Mouse (Mus musculus): ENCODE data around the gene Cog8. TPM values are rescaled to one million over a fixed set of nuclear protein-coding genes. Genes with fewer than 3 reads are reported as not detected.

Gene Cog8
- total and polyA plus RNA-seq, 3 experiments = 24.2 to 39.3 (median 35.3) TPM

- DNase-seq (ENCODE audit: extremely low read depth) = no peak
- in situ Hi-C loops (cut with MboI; ENCODE audit: low pct_ligation_motif_present, low pct_unique_long_range_greater_than_20kb, low sequenced_read_pairs) = loop anchor here (10.0 kb wide), 1 partner anchor 283 kb away; no protein-coding TSS in a partner anchor
- no peak overlapping the region for H3K4me2 ChIP-seq (ENCODE audit: insufficient read depth, low read depth, poor library complexity, severe bottlenecking)
- H3K4me3 ChIP-seq (replicated peaks in 1 of 3; ENCODE audit: low read depth in 2 of 3, low read length in 2 of 3, poor library complexity in 1 of 3) = no peak overlapping the region
- dilution Hi-C loops (cut with MboI; ENCODE audit: extremely low pct_ligation_motif_present, extremely low pct_unique_long_range_greater_than_20kb, low sequenced_read_pairs) = no loop called here
- no peaks in the 10 kb centered on the region for H3K27me3 ChIP-seq (replicated peaks)
- H3K9me3 ChIP-seq (replicated peaks; ENCODE audit: low read length) = no peaks in the 10 kb centered on the region
- TF ChIP-seq BHLHE40 (IDR thresholded peaks at IDR 0.05; ENCODE audit: low read depth, low read length) (no peak), JUND (conservative IDR thresholded peaks at IDR 0.05; ENCODE audit: low read depth, low read length) (no peak), POLR2AphosphoS2 (IDR thresholded peaks at IDR 0.05; ENCODE audit: low read depth, low read length) (no peak), E2F4 (IDR thresholded peaks at IDR 0.05; ENCODE audit: insufficient replicate concordance, low read depth, low read length) (no peak), RAD21 (IDR thresholded peaks at IDR 0.05; ENCODE audit: low read depth, low read length) (no peak), MAZ (IDR thresholded peaks at IDR 0.05; ENCODE audit: low read depth, low read length) (no peak), ZNF384 (IDR thresholded peaks at IDR 0.05; ENCODE audit: low read depth, low read length) (no peak), USF1 (IDR thresholded peaks at IDR 0.05; ENCODE audit: low read depth, low read length) (no peak), EP300 (IDR thresholded peaks at IDR 0.05; ENCODE audit: low read length) (no peak), ZMIZ1 (IDR thresholded peaks at IDR 0.05; ENCODE audit: low read depth, low read length) (no peak), IRF4 (IDR thresholded peaks at IDR 0.05; ENCODE audit: low read depth, low read length) (no peak), NRF1 (IDR thresholded peaks at IDR 0.05; ENCODE audit: low read depth, low read length) (no peak), MXI1 (IDR thresholded peaks at IDR 0.05; ENCODE audit: low read depth, low read length) (no peak), MAX (IDR thresholded peaks at IDR 0.05; ENCODE audit: low read length) (no peak), PAX5 (IDR thresholded peaks at IDR 0.05; ENCODE audit: low read length) (no peak), CHD1 (IDR thresholded peaks at IDR 0.05; ENCODE audit: low read depth, low read length) (no peak)
- H3K9ac ChIP-seq (ENCODE audit: insufficient read depth, low read depth) = no peak overlapping the region
- peaks cover 0 to 8% of the 10 kb centered on the region in 2 experiments for H3K36me3 ChIP-seq (replicated peaks in 1 of 2; ENCODE audit: control insufficient read depth in 1 of 2, insufficient read depth in 1 of 2, low read length in 1 of 2)
- no peak overlapping the region for H3K27ac ChIP-seq (ENCODE audit: insufficient read depth, low read depth)
- no peaks in the 10 kb centered on the region for H3K4me1 ChIP-seq (ENCODE audit: control insufficient read depth in 1 of 2, insufficient read depth in 2 of 2)
- H3K79me2 ChIP-seq (replicated peaks; ENCODE audit: control insufficient read depth, extremely low read depth, insufficient read depth, poor library complexity, severe bottlenecking) = no peaks in the 10 kb centered on the region
Measured at GRCm38 (mm10) chr8:107007795-107008194, 48.7 kb downstream of the Cog8 start.

- in situ Hi-C loops (cut with MboI; ENCODE audit: low pct_ligation_motif_present, low pct_unique_long_range_greater_than_20kb, low sequenced_read_pairs) (loop anchor here (10.0 kb wide), 1 partner anchor 278 kb away; no protein-coding TSS in a partner anchor), dilution Hi-C loops (cut with MboI; ENCODE audit: extremely low pct_ligation_motif_present, extremely low pct_unique_long_range_greater_than_20kb, low sequenced_read_pairs) (no loop called here)
- Histone ChIP-seq H3K27me3 (replicated peaks) (no peaks in the 10 kb centered on the region), H3K9me3 (replicated peaks; ENCODE audit: low read length) (no peaks in the 10 kb centered on the region), H3K4me2 (ENCODE audit: insufficient read depth, low read depth, poor library complexity, severe bottlenecking) (peak overlapping the region; percentile 55), H3K4me1 (ENCODE audit: control insufficient read depth in 1 of 2, insufficient read depth in 2 of 2) (peaks cover 0 to 10% of the 10 kb centered on the region in 2 experiments; a peak in 2 of 4 replicates), H3K27ac (ENCODE audit: insufficient read depth, low read depth) (no peak overlapping the region), H3K36me3 (replicated peaks in 1 of 2; ENCODE audit: control insufficient read depth in 1 of 2, insufficient read depth in 1 of 2, low read length in 1 of 2) (peaks cover 0 to 3% of the 10 kb centered on the region in 2 experiments), H3K9ac (ENCODE audit: insufficient read depth, low read depth) (no peak overlapping the region), H3K4me3 (replicated peaks in 1 of 3; ENCODE audit: low read depth in 2 of 3, low read length in 2 of 3, poor library complexity in 1 of 3) (no peak overlapping the region), H3K79me2 (replicated peaks; ENCODE audit: control insufficient read depth, extremely low read depth, insufficient read depth, poor library complexity, severe bottlenecking) (no peaks in the 10 kb centered on the region)
- peak; percentile 99 for TF ChIP-seq RAD21 (IDR thresholded peaks at IDR 0.05; ENCODE audit: low read depth, low read length)
- peak; percentile 90 for TF ChIP-seq SMC3 (IDR thresholded peaks at IDR 0.05; ENCODE audit: low read depth, low read length)
- TF ChIP-seq JUND (conservative IDR thresholded peaks at IDR 0.05; ENCODE audit: low read depth, low read length) = peak; percentile 43
- no peak for TF ChIP-seq NRF1 (IDR thresholded peaks at IDR 0.05; ENCODE audit: low read depth, low read length)
- 0 out of 2 replicates have a peak, but pooled peaks have one; percentile 31 for TF ChIP-seq IRF4 (IDR thresholded peaks at IDR 0.05; ENCODE audit: low read depth, low read length)
- peak; percentile 25; the same call in 1 of the 2 replicates for TF ChIP-seq ZC3H11A (IDR thresholded peaks at IDR 0.05; ENCODE audit: low read depth, low read length)
- no peak for TF ChIP-seq RCOR1 (conservative IDR thresholded peaks at IDR 0.05; ENCODE audit: low read depth, low read length)
- TF ChIP-seq CTCF (conservative IDR thresholded peaks at IDR 0.05 in 1 of 2, IDR thresholded peaks at IDR 0.05 in 1 of 2; ENCODE audit: low read depth in 2 of 2, low read length in 2 of 2) = peak; percentile 94 to 100
- peak; percentile 85; the same call in 1 of the 2 replicates for TF ChIP-seq NELFE (IDR thresholded peaks at IDR 0.05; ENCODE audit: low read depth, low read length)
- peak; percentile 89; the same call in 1 of the 2 replicates for TF ChIP-seq MYC (IDR thresholded peaks at IDR 0.05; ENCODE audit: low read depth, low read length)
- DNase-seq (ENCODE audit: extremely low read depth) = peak; percentile 89
Measured at GRCm38 (mm10) chr8:107002532-107002931, 54.0 kb downstream of the Cog8 start.

Data from CH12.LX (cell line).